Mouse (Mus musculus): ENCODE measurements around the gene Tmem246.

DNA sequence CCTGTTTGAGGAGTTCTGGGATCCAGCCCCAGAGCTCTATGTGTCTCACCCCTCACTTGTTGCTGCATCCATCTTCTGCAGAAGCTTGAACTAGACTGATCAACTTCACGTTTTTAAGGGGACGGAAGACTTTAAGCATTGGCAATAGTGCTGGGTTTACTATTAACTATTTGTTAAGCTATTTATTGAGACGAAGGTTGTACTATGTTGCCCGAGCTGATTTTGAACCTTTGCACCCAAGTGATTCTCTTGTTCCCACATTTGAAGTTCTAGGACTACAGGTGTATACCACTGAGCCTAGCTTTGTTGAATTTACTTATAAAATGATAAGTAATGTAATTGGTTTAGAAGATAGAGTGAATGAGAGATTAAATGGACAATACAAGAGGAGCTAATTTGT lies 26.2 kb upstream of the Tmem246 start:
- no peak for TF ChIP-seq CTCF (IDR thresholded peaks at IDR 0.05; ENCODE audit: low read depth, low read length)
- TF ChIP-seq POLR2A (IDR thresholded peaks at IDR 0.05; ENCODE audit: borderline replicate concordance, low read depth, low read length) = no peak
